Mouse (Mus musculus): Measurements from ENCODE around the gene Rnf141. TPM values are rescaled to one million over a fixed set of nuclear protein-coding genes. Genes with fewer than 3 reads are reported as not detected.
A peak's percentile ranks its signal among the peaks of the same experiment; 100 is the strongest.

The Rnf141 gene
- polyA plus RNA-seq, 1 experiment: 29.9 TPM

GRCm38 (mm10) chr7:110797722-110798409 is 46.4 kb downstream of the Rnf141 start:
- WGBS: 92% methylated on average over 11 of the region's 11 CpGs
- H3K27ac ChIP-seq (ENCODE audit: control insufficient read depth, insufficient read depth, low read depth, low read length, poor library complexity): no peak overlapping the region
- H3K4me1 ChIP-seq (ENCODE audit: control insufficient read depth, insufficient read depth, low read length): peaks cover 12% of the 10 kb centered on the region
- H3K4me3 ChIP-seq (replicated peaks; ENCODE audit: control insufficient read depth, low read depth, low read length): no peak overlapping the region
- TF ChIP-seq POLR2A (IDR thresholded peaks at IDR 0.05; ENCODE audit: borderline replicate concordance, control insufficient read depth, low read depth, low read length): no peak

- Histone ChIP-seq H3K27ac (ENCODE audit: control insufficient read depth, insufficient read depth, low read depth, low read length, poor library complexity) (peak overlapping the region; percentile 30), H3K4me1 (ENCODE audit: control insufficient read depth, insufficient read depth, low read length) (peaks cover 12% of the 10 kb centered on the region), H3K4me3 (replicated peaks; ENCODE audit: control insufficient read depth, low read depth, low read length) (no peak overlapping the region)
- TF ChIP-seq POLR2A (IDR thresholded peaks at IDR 0.05; ENCODE audit: borderline replicate concordance, control insufficient read depth, low read depth, low read length) (no peak), CTCF (IDR thresholded peaks at IDR 0.05; ENCODE audit: control insufficient read depth, insufficient read depth, low read length) (no peak)
- 12% methylated on average over 12 of the region's 12 CpGs for WGBS
Measured at GRCm38 (mm10) chr7:110796367-110797051, 47.7 kb downstream of the Rnf141 start.

- TF ChIP-seq POLR2A (IDR thresholded peaks at IDR 0.05; ENCODE audit: borderline replicate concordance, control insufficient read depth, low read depth, low read length) (no peak), CTCF (IDR thresholded peaks at IDR 0.05; ENCODE audit: control insufficient read depth, insufficient read depth, low read length) (no peak)
- Histone ChIP-seq H3K4me3 (replicated peaks; ENCODE audit: control insufficient read depth, low read depth, low read length) (no peak overlapping the region), H3K27ac (ENCODE audit: control insufficient read depth, insufficient read depth, low read depth, low read length, poor library complexity) (no peak overlapping the region), H3K4me1 (ENCODE audit: control insufficient read depth, insufficient read depth, low read length) (peaks cover 12% of the 10 kb centered on the region)
- 91% methylated on average over 4 of the region's 4 CpGs for WGBS
Measured at GRCm38 (mm10) chr7:110794722-110795121, 49.5 kb downstream of the Rnf141 start.

- no peak overlapping the region for H3K4me3 ChIP-seq (replicated peaks; ENCODE audit: control insufficient read depth, low read depth, low read length)
- no peak overlapping the region for H3K27ac ChIP-seq (ENCODE audit: control insufficient read depth, insufficient read depth, low read depth, low read length, poor library complexity)
- WGBS: 99% methylated on average over 2 of the region's 2 CpGs
- H3K4me1 ChIP-seq (ENCODE audit: control insufficient read depth, insufficient read depth, low read length): peaks cover 12% of the 10 kb centered on the region
- TF ChIP-seq CTCF (IDR thresholded peaks at IDR 0.05; ENCODE audit: control insufficient read depth, insufficient read depth, low read length): no peak
- TF ChIP-seq POLR2A (IDR thresholded peaks at IDR 0.05; ENCODE audit: borderline replicate concordance, control insufficient read depth, low read depth, low read length): no peak
Measured at GRCm38 (mm10) chr7:110792834-110793233, 51.4 kb downstream of the Rnf141 start.

- H3K27ac ChIP-seq (ENCODE audit: control insufficient read depth, insufficient read depth, low read depth, low read length, poor library complexity): no peak overlapping the region
- 92% methylated on average over 5 of the region's 5 CpGs for WGBS
- TF ChIP-seq CTCF (IDR thresholded peaks at IDR 0.05; ENCODE audit: control insufficient read depth, insufficient read depth, low read length) (no peak), POLR2A (IDR thresholded peaks at IDR 0.05; ENCODE audit: borderline replicate concordance, control insufficient read depth, low read depth, low read length) (no peak)
- peaks cover 11% of the 10 kb centered on the region for H3K4me1 ChIP-seq (ENCODE audit: control insufficient read depth, insufficient read depth, low read length)
- H3K4me3 ChIP-seq (replicated peaks; ENCODE audit: control insufficient read depth, low read depth, low read length): no peak overlapping the region
Measured at GRCm38 (mm10) chr7:110792201-110792600, 52.1 kb downstream of the Rnf141 start.

- Histone ChIP-seq H3K27ac (ENCODE audit: control insufficient read depth, insufficient read depth, low read depth, low read length, poor library complexity) (no peak overlapping the region), H3K4me3 (replicated peaks; ENCODE audit: control insufficient read depth, low read depth, low read length) (no peak overlapping the region), H3K4me1 (ENCODE audit: control insufficient read depth, insufficient read depth, low read length) (peaks cover 2% of the 10 kb centered on the region)
- 90% methylated on average over 8 of the region's 8 CpGs for WGBS
- TF ChIP-seq CTCF (IDR thresholded peaks at IDR 0.05; ENCODE audit: control insufficient read depth, insufficient read depth, low read length): no peak
- no peak for TF ChIP-seq POLR2A (IDR thresholded peaks at IDR 0.05; ENCODE audit: borderline replicate concordance, control insufficient read depth, low read depth, low read length)
Measured at GRCm38 (mm10) chr7:110790878-110791277, 53.4 kb downstream of the Rnf141 start.

- H3K4me3 ChIP-seq (replicated peaks; ENCODE audit: control insufficient read depth, low read depth, low read length): no peak overlapping the region
- H3K27ac ChIP-seq (ENCODE audit: control insufficient read depth, insufficient read depth, low read depth, low read length, poor library complexity): no peak overlapping the region
- no peaks in the 10 kb centered on the region for H3K4me1 ChIP-seq (ENCODE audit: control insufficient read depth, insufficient read depth, low read length)
- WGBS: 48% methylated on average over 6 of the region's 6 CpGs
- TF ChIP-seq CTCF (IDR thresholded peaks at IDR 0.05; ENCODE audit: control insufficient read depth, insufficient read depth, low read length) (no peak), POLR2A (IDR thresholded peaks at IDR 0.05; ENCODE audit: borderline replicate concordance, control insufficient read depth, low read depth, low read length) (no peak)
Measured at GRCm38 (mm10) chr7:110787310-110787709, 56.9 kb downstream of the Rnf141 start.

GRCm38 (mm10) chr7:110785741-110786146 is 58.5 kb downstream of the Rnf141 start:
- H3K4me1 ChIP-seq (ENCODE audit: control insufficient read depth, insufficient read depth, low read length): no peaks in the 10 kb centered on the region; the same call in 1 of the 2 replicates
- H3K4me3 ChIP-seq (replicated peaks; ENCODE audit: control insufficient read depth, low read depth, low read length): no peak overlapping the region
- TF ChIP-seq POLR2A (IDR thresholded peaks at IDR 0.05; ENCODE audit: borderline replicate concordance, control insufficient read depth, low read depth, low read length): no peak
- no peak for TF ChIP-seq CTCF (IDR thresholded peaks at IDR 0.05; ENCODE audit: control insufficient read depth, insufficient read depth, low read length)
- WGBS: 92% methylated on average over 3 of the region's 3 CpGs
- no peak overlapping the region for H3K27ac ChIP-seq (ENCODE audit: control insufficient read depth, insufficient read depth, low read depth, low read length, poor library complexity)
